Mouse (Mus musculus): ENCODE data around the gene Neurl2. TPM values are rescaled to one million over a fixed set of nuclear protein-coding genes. Genes with fewer than 3 reads are reported as not detected.
"Not testable (repeated sequence)": the region's sequence is repeated elsewhere in the genome, so short reads cannot be mapped to it uniquely, and the experiment has no call there.

Gene Neurl2
- 6.1 and 6.3 TPM in 2 replicates for polyA plus RNA-seq (2012; rRNA removed)

- Histone ChIP-seq H3K4me3 (replicated peaks; ENCODE audit: insufficient read depth, low read depth, low read length) (peak within 1 kb of the TSS; percentile 84), H3K27me3 (ENCODE audit: control insufficient read depth, insufficient read depth, low read length) (no peaks in the 10 kb centered on the region), H3K27ac (ENCODE audit: insufficient read depth, low read length) (peak within 1 kb of the TSS; percentile 75), H3K4me1 (ENCODE audit: control insufficient read depth, insufficient read depth, low read length) (peaks cover 3% of the 10 kb centered on the region; the same call in 1 of the 2 replicates)
- WGBS: under 1% methylated on average over 31 of the region's 31 CpGs
- no peak for TF ChIP-seq CTCF (IDR thresholded peaks at IDR 0.05; ENCODE audit: borderline replicate concordance, insufficient read depth, low read depth, low read length)
- peak; percentile 71; the same call in 1 of the 2 replicates for TF ChIP-seq POLR2A (IDR thresholded peaks at IDR 0.05; ENCODE audit: borderline replicate concordance, insufficient read depth, low read length)
- DNase-seq: peak; percentile 91 to 92
Observed at GRCm38 (mm10) chr2:164833314-164833959, at the start of gene Neurl2. Gene Neurl2, minus strand, starts transcription at chr2:164833456.

GRCm38 (mm10) chr2:164882619-164883018 is 49.4 kb upstream of the Neurl2 start:
- H3K27me3 ChIP-seq (ENCODE audit: control insufficient read depth, insufficient read depth, low read length): no peaks in the 10 kb centered on the region
- H3K27ac ChIP-seq (ENCODE audit: insufficient read depth, low read length): no peak overlapping the region
- H3K4me3 ChIP-seq (replicated peaks; ENCODE audit: insufficient read depth, low read depth, low read length): no peak overlapping the region
- H3K4me1 ChIP-seq (ENCODE audit: control insufficient read depth, insufficient read depth, low read length): peaks cover 16% of the 10 kb centered on the region
- WGBS: 35% methylated on average over 9 of the region's 9 CpGs
- no peak for TF ChIP-seq POLR2A (IDR thresholded peaks at IDR 0.05; ENCODE audit: borderline replicate concordance, insufficient read depth, low read length)
- DNase-seq: peak in 1 of 2 experiments; percentile 18

GRCm38 (mm10) chr2:164879568-164880277 is 46.5 kb upstream of the Neurl2 start:
- Histone ChIP-seq H3K4me3 (replicated peaks; ENCODE audit: insufficient read depth, low read depth, low read length) (peak overlapping the region; percentile 99), H3K27me3 (ENCODE audit: control insufficient read depth, insufficient read depth, low read length) (no peaks in the 10 kb centered on the region), H3K27ac (ENCODE audit: insufficient read depth, low read length) (peak overlapping the region; percentile 96), H3K4me1 (ENCODE audit: control insufficient read depth, insufficient read depth, low read length) (peaks cover 6% of the 10 kb centered on the region; the same call in 1 of the 2 replicates)
- DNase-seq: peak; percentile 94 to 95
- WGBS: under 1% methylated on average over 72 of the region's 72 CpGs
- peak; percentile 90; the same call in 1 of the 2 replicates for TF ChIP-seq POLR2A (IDR thresholded peaks at IDR 0.05; ENCODE audit: borderline replicate concordance, insufficient read depth, low read length)
- TF ChIP-seq CTCF (IDR thresholded peaks at IDR 0.05; ENCODE audit: borderline replicate concordance, insufficient read depth, low read depth, low read length): no peak

- peak within 1 kb of the TSS; percentile 99 for H3K4me3 ChIP-seq (replicated peaks; ENCODE audit: insufficient read depth, low read depth, low read length)
- 1% methylated on average over 40 of the region's 40 CpGs for WGBS
- DNase-seq: peak; percentile 91 to 97
- peak within 1 kb of the TSS; percentile 96 for H3K27ac ChIP-seq (ENCODE audit: insufficient read depth, low read length)
- H3K4me1 ChIP-seq (ENCODE audit: control insufficient read depth, insufficient read depth, low read length): peaks cover 6% of the 10 kb centered on the region; the same call in 1 of the 2 replicates
- TF ChIP-seq POLR2A (IDR thresholded peaks at IDR 0.05; ENCODE audit: borderline replicate concordance, insufficient read depth, low read length) (peak; percentile 69), CTCF (IDR thresholded peaks at IDR 0.05; ENCODE audit: borderline replicate concordance, insufficient read depth, low read depth, low read length) (no peak)
- no peaks in the 10 kb centered on the region for H3K27me3 ChIP-seq (ENCODE audit: control insufficient read depth, insufficient read depth, low read length)
Observed at GRCm38 (mm10) chr2:164879228-164879567, 45.9 kb upstream of the Neurl2 start, which contains the start of gene Pcif1. Gene Pcif1, plus strand, starts transcription at chr2:164879304.

- peak; percentile 24; the same call in 1 of the 2 replicates for TF ChIP-seq POLR2A (IDR thresholded peaks at IDR 0.05; ENCODE audit: borderline replicate concordance, insufficient read depth, low read length)
- peak; percentile 9; the same call in 1 of the 2 replicates for TF ChIP-seq CTCF (IDR thresholded peaks at IDR 0.05; ENCODE audit: borderline replicate concordance, insufficient read depth, low read depth, low read length)
- peak; percentile 75 to 82 for DNase-seq
- peaks cover 6% of the 10 kb centered on the region; the same call in 1 of the 2 replicates for H3K4me1 ChIP-seq (ENCODE audit: control insufficient read depth, insufficient read depth, low read length)
- WGBS: under 1% methylated on average over 28 of the region's 28 CpGs
- peak overlapping the region; percentile 74 for H3K4me3 ChIP-seq (replicated peaks; ENCODE audit: insufficient read depth, low read depth, low read length)
- H3K27me3 ChIP-seq (ENCODE audit: control insufficient read depth, insufficient read depth, low read length): no peaks in the 10 kb centered on the region
- H3K27ac ChIP-seq (ENCODE audit: insufficient read depth, low read length): peak overlapping the region; percentile 81
Observed at GRCm38 (mm10) chr2:164878509-164879227, 45.4 kb upstream of the Neurl2 start.

GRCm38 (mm10) chr2:164877376-164878215 is 44.3 kb upstream of the Neurl2 start:
- H3K4me3 ChIP-seq (replicated peaks; ENCODE audit: insufficient read depth, low read depth, low read length); H3K27ac ChIP-seq (ENCODE audit: insufficient read depth, low read length); H3K27me3 ChIP-seq (ENCODE audit: control insufficient read depth, insufficient read depth, low read length); H3K4me1 ChIP-seq (ENCODE audit: control insufficient read depth, insufficient read depth, low read length): not testable (repeated sequence)
- WGBS: 70% methylated on average over 11 of the region's 11 CpGs
- DNase-seq: peak in 1 of 2 experiments; percentile 20

- H3K4me3 ChIP-seq (replicated peaks; ENCODE audit: insufficient read depth, low read depth, low read length); H3K27ac ChIP-seq (ENCODE audit: insufficient read depth, low read length); H3K27me3 ChIP-seq (ENCODE audit: control insufficient read depth, insufficient read depth, low read length); H3K4me1 ChIP-seq (ENCODE audit: control insufficient read depth, insufficient read depth, low read length); DNase-seq: not testable (repeated sequence)
- 45% methylated on average over 2 of the region's 2 CpGs for WGBS
Observed at GRCm38 (mm10) chr2:164875648-164876047, 42.4 kb upstream of the Neurl2 start.

All from cerebellum, adult 2 months (tissue).